28 mouse cellular contexts compared by ENCODE assay signal in genomic region chr19:56688661-56689335, GRCm38 (mm10). TPM values are rescaled to one million over a fixed set of nuclear protein-coding genes. Genes with fewer than 3 reads are reported as not detected.
DNase-seq lines count a peak whose midpoint lies in the region; ATAC-seq and TF ChIP-seq lines count a peak whose summit lies in the region.
"Had no signal": no experiment of that assay in that cellular context is flagged by ENCODE, and none has a peak within 500 bp of the region (broad histone marks: within the 10 kb centered on the region; RNA-seq: fewer than 3 reads in every experiment).

No protein-coding gene starts in this region.

- TF ChIP-seq POLR2A in embryonic fibroblast, embryonic 13.5 days (IDR thresholded peaks at IDR 0.05; ENCODE audit: low read depth, low read length): no peak

- no peak overlapping the region for H3K4me2 ChIP-seq in heart, postnatal 0 days (ENCODE audit: low read depth, low read length)
- H3K4me2 ChIP-seq: embryonic facial prominence, embryonic 12.5 days; forebrain, embryonic 13.5 days; hindbrain, embryonic 13.5 days; liver, embryonic 12.5 days; midbrain, embryonic 15.5 days; neural tube, embryonic 13.5 days had no signal

- 38% methylated on average over 12 of the region's 12 CpGs for WGBS in heart, postnatal 0 days

- no peak for TF ChIP-seq EP300 in heart, postnatal 0 days (IDR thresholded peaks at IDR 0.05; ENCODE audit: low read depth)

- peak; percentile 53 for DNase-seq in heart, postnatal 0 days (ENCODE audit: low spot score)
- DNase-seq in heart, adult 11 months: no peak
- DNase-seq in lung, postnatal 25 days (ENCODE audit: low spot score): peak; percentile 29
- DNase-seq in lung, adult 18-20 months: no peak
- DNase-seq in frontal cortex, postnatal 10 days (ENCODE audit: low spot score in 2 of 2): no peak
- DNase-seq: adrenal gland, adult 2 months; cerebellum, adult 11-12 months; cerebellum, postnatal 10 days; gastrocnemius, postnatal 10 days; heart, postnatal 10 days; kidney, adult 2 months; layer of hippocampus, adult 9-11 months; retina, postnatal 1 day; right cerebral cortex, postnatal 25 days; spleen, adult 18-20 months had no signal

- ATAC-seq in heart, postnatal 0 days (ENCODE audit: insufficient read depth, low read depth): 0 out of 2 replicates have a peak, but pooled peaks have one; percentile 8
- ATAC-seq: forebrain, embryonic 13.5 days; liver, embryonic 12.5 days; midbrain, embryonic 15.5 days had no signal

- H3K9ac ChIP-seq in heart, postnatal 0 days (replicated peaks; ENCODE audit: low read depth, low read length): no peak overlapping the region
- H3K9ac ChIP-seq: embryonic facial prominence, embryonic 12.5 days; forebrain, embryonic 13.5 days; hindbrain, embryonic 13.5 days; liver, embryonic 12.5 days; midbrain, embryonic 15.5 days; neural tube, embryonic 13.5 days had no signal

- H3K36me3 ChIP-seq in heart, postnatal 0 days (replicated peaks; ENCODE audit: control insufficient read depth, insufficient read depth, low read length): no peaks in the 10 kb centered on the region
- H3K36me3 ChIP-seq in C2C12 (ENCODE audit: control insufficient read depth, insufficient read depth): no peaks in the 10 kb centered on the region
- H3K36me3 ChIP-seq: embryonic facial prominence, embryonic 12.5 days; hindbrain, embryonic 13.5 days; liver, embryonic 12.5 days; midbrain, embryonic 15.5 days; neural tube, embryonic 13.5 days had no signal

- H3K27ac ChIP-seq in heart, postnatal 0 days (ENCODE audit: low read depth): peak overlapping the region; percentile 55; the same call in 1 of the 2 replicates
- H3K27ac ChIP-seq in embryonic fibroblast, embryonic 13.5 days (ENCODE audit: insufficient read depth, low read length): peak overlapping the region; percentile 38; the same call in 1 of the 2 replicates
- H3K27ac ChIP-seq: embryonic facial prominence, embryonic 12.5 days; forebrain, embryonic 13.5 days; hindbrain, embryonic 13.5 days; kidney, postnatal 0 days; left cerebral cortex, adult 2 months; liver, embryonic 12.5 days; midbrain, embryonic 15.5 days; neural tube, embryonic 13.5 days had no signal

- TF ChIP-seq CTCF in heart, postnatal 0 days (IDR thresholded peaks at IDR 0.05; ENCODE audit: low read depth): no peak
- TF ChIP-seq CTCF in C2C12 (IDR thresholded peaks at IDR 0.05; ENCODE audit: control insufficient read depth, insufficient read depth, insufficient read length): no peak
- TF ChIP-seq CTCF in embryonic fibroblast, embryonic 13.5 days (IDR thresholded peaks at IDR 0.05; ENCODE audit: borderline replicate concordance, insufficient read depth, low read length): no peak

- no peaks in the 10 kb centered on the region for H3K79me3 ChIP-seq in C2C12 (ENCODE audit: low read depth)

- peaks cover 13% of the 10 kb centered on the region; the same call in 1 of the 2 replicates for H3K4me1 ChIP-seq in heart, postnatal 0 days (ENCODE audit: control insufficient read depth, insufficient read depth)
- peaks cover 10% of the 10 kb centered on the region for H3K4me1 ChIP-seq in embryonic fibroblast, embryonic 13.5 days (ENCODE audit: control insufficient read depth, insufficient read depth, low read length)
- H3K4me1 ChIP-seq: embryonic facial prominence, embryonic 12.5 days; liver, embryonic 12.5 days; midbrain, embryonic 15.5 days had no signal

- H3K4me3 ChIP-seq in heart, postnatal 0 days (ENCODE audit: low read depth, low read length): no peak overlapping the region
- no peak overlapping the region for H3K4me3 ChIP-seq in C2C12 (ENCODE audit: insufficient read depth, poor library complexity, severe bottlenecking)
- H3K4me3 ChIP-seq in embryonic fibroblast, embryonic 13.5 days (ENCODE audit: insufficient read depth, low read length): no peak overlapping the region
- H3K4me3 ChIP-seq: embryonic facial prominence, embryonic 12.5 days; erythroblast, embryonic 14.5 days; forebrain, embryonic 13.5 days; hindbrain, embryonic 13.5 days; left cerebral cortex, adult 2 months; liver, embryonic 12.5 days; megakaryocyte, embryonic 14.5 days; midbrain, embryonic 15.5 days; neural tube, embryonic 13.5 days had no signal

- H3K9me3 ChIP-seq in heart, postnatal 0 days (replicated peaks; ENCODE audit: control insufficient read depth, low read length): no peaks in the 10 kb centered on the region
- H3K9me3 ChIP-seq: embryonic facial prominence, embryonic 12.5 days; forebrain, embryonic 13.5 days; hindbrain, embryonic 13.5 days; liver, embryonic 12.5 days; midbrain, embryonic 15.5 days; neural tube, embryonic 13.5 days had no signal

- H3ac ChIP-seq in C2C12 (ENCODE audit: control insufficient read depth, insufficient read length, low read depth): no peak overlapping the region

- H3K79me2 ChIP-seq in C2C12 (ENCODE audit: control insufficient read depth, insufficient read depth): no peaks in the 10 kb centered on the region

- no peaks in the 10 kb centered on the region for H3K27me3 ChIP-seq in heart, postnatal 0 days (ENCODE audit: control insufficient read depth, insufficient read depth, low read length)
- H3K27me3 ChIP-seq in C2C12 (ENCODE audit: control insufficient read depth, insufficient read depth, insufficient read length): no peaks in the 10 kb centered on the region
- H3K27me3 ChIP-seq: embryonic facial prominence, embryonic 12.5 days; forebrain, embryonic 13.5 days; hindbrain, embryonic 13.5 days; liver, embryonic 12.5 days; midbrain, embryonic 15.5 days; neural tube, embryonic 13.5 days had no signal

TF ChIP-seq in C2C12, 6 proteins besides CTCF, POLR2A, EP300 and RAD21:
- TF ChIP-seq CEBPB (IDR thresholded peaks at IDR 0.05; ENCODE audit: low read depth): peak; percentile 66
- TF ChIP-seq MYOD1 (IDR thresholded peaks at IDR 0.05; ENCODE audit: control insufficient read depth, insufficient read length, low read depth): peak; percentile 58
- TF ChIP-seq FOSL1 (IDR thresholded peaks at IDR 0.05; ENCODE audit: insufficient read depth, low read length, poor library complexity, severe bottlenecking): no peak
- peak; percentile 15 for TF ChIP-seq MAX (IDR thresholded peaks at IDR 0.05)

RNA-seq across cellular contexts. Expression of gene Adrb1, which starts 33.2 kb away (rescaled TPM):
- total RNA-seq in heart, postnatal 0 days (2014; rRNA removed; ENCODE audit: low replicate concordance): 30.2 and 31.3 TPM in 2 replicates
- polyA plus RNA-seq in heart, postnatal 0 days (2015; fragmentation: Nextera tagmentation; extraction: Ambion mirVana): 10.9 and 11.7 TPM in 2 replicates
- polyA plus RNA-seq in C2C12 (2012; fragmentation: generic; extraction: Trizol): 0.13 TPM
- 1.3 and 1.6 TPM in 2 replicates for polyA plus RNA-seq in embryonic fibroblast, embryonic 13.5 days (2011; ENCODE audit: insufficient read length, low read depth, missing spikeins)
- total RNA-seq: granulocyte monocyte progenitor cell, adult 5-6 weeks had no signal

Comparison
In these comparisons a context has a peak if more than half of its experiments do, and no peak if none do; other contexts are left out.
1. DNase-seq: peak in heart, postnatal 0 days (single experiment) and lung, postnatal 25 days (single experiment); none in heart, adult 11 months (single experiment), lung, adult 18-20 months (0 of 2) and frontal cortex, postnatal 10 days (0 of 2).